Mouse (Mus musculus) heart, embryonic 12.5 days (tissue): ENCODE measurements at regions not wholly inside any gene's neighbourhood (a gene's known extent, or its start where the extent isn't known, plus 50 kb on each side); places are given as distances from the start of the nearest gene placed in this dataset.
"Not testable (repeated sequence)": the region's sequence is repeated elsewhere in the genome, so short reads cannot be mapped to it uniquely, and the experiment has no call there.

ENCODE experiments used
- ATAC-seq: fragments of 200-750 bp; cut with Nextera tagmentation; 2 replicates; pipeline ENCODE4 v1.8.0; 2017; ENCODE audit warnings: moderate TSS enrichment, moderate library complexity; ENCODE audit not compliant: insufficient number of reproducible peaks, low FRiP score
- H3K27ac ChIP-seq: fragments of 300-500 bp; sonication (generic); 2 replicates; pipeline ENCODE4 v1.5.1; 2016; ENCODE audit warnings: mild to moderate bottlenecking, moderate library complexity; ENCODE audit not compliant: poor library complexity, severe bottlenecking
- H3K27me3 ChIP-seq: fragments of 300-500 bp; sonication (generic); replicated peaks from 2 replicates; pipeline ENCODE4 v1.6.1; 2016; ENCODE audit warnings: mild to moderate bottlenecking, moderate library complexity
- H3K36me3 ChIP-seq: fragments of 300-500 bp; sonication (generic); 2 replicates; pipeline ENCODE4 v1.6.1; 2016; ENCODE audit warnings: mild to moderate bottlenecking, moderate library complexity
- H3K4me1 ChIP-seq: fragments of 300-500 bp; sonication (generic); replicated peaks from 2 replicates; pipeline ENCODE4 v1.6.1; 2016; ENCODE audit warnings: mild to moderate bottlenecking
- H3K4me2 ChIP-seq: fragments of 300-500 bp; sonication (generic); 2 replicates; pipeline ENCODE4 v1.6.1; 2016; ENCODE audit warnings: mild to moderate bottlenecking, moderate library complexity
- H3K4me3 ChIP-seq: fragments of 300-500 bp; sonication (generic); 2 replicates; pipeline ENCODE4 v1.5.1; 2016; ENCODE audit warnings: mild to moderate bottlenecking
- H3K9ac ChIP-seq: fragments of 300-500 bp; sonication (generic); 2 replicates; pipeline ENCODE4 v1.6.1; 2016; ENCODE audit warnings: mild to moderate bottlenecking, moderate library complexity
- H3K9me3 ChIP-seq: fragments of 300-500 bp; sonication (generic); replicated peaks from 2 replicates; pipeline ENCODE4 v1.6.1; 2016; ENCODE audit warnings: mild to moderate bottlenecking, moderate library complexity
- WGBS: fragments of 180-500 bp; shearing (Covaris S2); methylation state at CpG from one replicate; pipeline ENCODE4 v1.1.7; 2016; 5-methylcytosine and 5-hydroxymethylcytosine counted together

- H3K9ac ChIP-seq: no peak overlapping the region
- H3K27me3 ChIP-seq: no peaks in the 10 kb centered on the region
- no peak overlapping the region for H3K27ac ChIP-seq
- H3K4me2 ChIP-seq: no peak overlapping the region
- H3K36me3 ChIP-seq: no peaks in the 10 kb centered on the region
- 82% methylated on average over 7 of the region's 7 CpGs for WGBS
- H3K4me3 ChIP-seq: no peak overlapping the region
- H3K4me1 ChIP-seq: no peaks in the 10 kb centered on the region
- no peaks in the 10 kb centered on the region for H3K9me3 ChIP-seq
- ATAC-seq: no peak
Observed at GRCm38 (mm10) chr15:38129330-38129729, 704.0 kb downstream of the 4930447A16Rik start.

- H3K27ac ChIP-seq: no peak overlapping the region
- 74% methylated on average over 8 of the region's 8 CpGs for WGBS
- H3K4me1 ChIP-seq: no peaks in the 10 kb centered on the region
- ATAC-seq: no peak
- H3K9ac ChIP-seq: no peak overlapping the region
- H3K27me3 ChIP-seq: no peaks in the 10 kb centered on the region
- H3K4me2 ChIP-seq: no peak overlapping the region
- H3K4me3 ChIP-seq: no peak overlapping the region
- H3K9me3 ChIP-seq: no peaks in the 10 kb centered on the region
- no peaks in the 10 kb centered on the region for H3K36me3 ChIP-seq
Observed at GRCm38 (mm10) chr15:38129861-38130631, 704.7 kb downstream of the 4930447A16Rik start.

- WGBS: 85% methylated on average over 2 of the region's 2 CpGs
- no peaks in the 10 kb centered on the region for H3K9me3 ChIP-seq
- no peak overlapping the region for H3K9ac ChIP-seq
- no peak overlapping the region for H3K4me3 ChIP-seq
- H3K4me2 ChIP-seq: no peak overlapping the region
- H3K4me1 ChIP-seq: no peaks in the 10 kb centered on the region
- H3K27me3 ChIP-seq: no peaks in the 10 kb centered on the region
- ATAC-seq: no peak
- no peaks in the 10 kb centered on the region for H3K36me3 ChIP-seq
- no peak overlapping the region for H3K27ac ChIP-seq
Observed at GRCm38 (mm10) chr15:38130632-38131028, 705.3 kb downstream of the 4930447A16Rik start.

- H3K9me3 ChIP-seq: peaks cover 15% of the 10 kb centered on the region
- WGBS: 75% methylated on average over 1 of the region's 1 CpGs
- no peak overlapping the region for H3K27ac ChIP-seq
- no peaks in the 10 kb centered on the region for H3K4me1 ChIP-seq
- no peak for ATAC-seq
- H3K36me3 ChIP-seq: no peaks in the 10 kb centered on the region
- H3K4me3 ChIP-seq: no peak overlapping the region
- H3K9ac ChIP-seq: no peak overlapping the region
- no peak overlapping the region for H3K4me2 ChIP-seq
- no peaks in the 10 kb centered on the region for H3K27me3 ChIP-seq
Observed at GRCm38 (mm10) chr15:38139639-38140038, 714.3 kb downstream of the 4930447A16Rik start.

- H3K9ac ChIP-seq: no peak overlapping the region
- no peaks in the 10 kb centered on the region for H3K36me3 ChIP-seq
- H3K4me1 ChIP-seq: no peaks in the 10 kb centered on the region
- H3K27ac ChIP-seq: no peak overlapping the region
- ATAC-seq: no peak
- no peaks in the 10 kb centered on the region for H3K27me3 ChIP-seq
- 63% methylated on average over 2 of the region's 2 CpGs for WGBS
- H3K4me3 ChIP-seq: no peak overlapping the region
- H3K9me3 ChIP-seq: peaks cover 5% of the 10 kb centered on the region
- H3K4me2 ChIP-seq: no peak overlapping the region
Observed at GRCm38 (mm10) chr15:38143495-38143894, 718.1 kb downstream of the 4930447A16Rik start.

GRCm38 (mm10) chr15:38151654-38152053 lies 726.3 kb downstream of the 4930447A16Rik start:
- WGBS: 69% methylated on average over 4 of the region's 4 CpGs
- no peak overlapping the region for H3K4me2 ChIP-seq
- no peak overlapping the region for H3K9ac ChIP-seq
- H3K27ac ChIP-seq: no peak overlapping the region
- no peak overlapping the region for H3K4me3 ChIP-seq
- peaks cover 3% of the 10 kb centered on the region; the same call in 1 of the 2 replicates for H3K27me3 ChIP-seq
- H3K9me3 ChIP-seq: 0 out of 2 replicates have a peak, but pooled peaks cover 8% of the 10 kb centered on the region
- H3K4me1 ChIP-seq: no peaks in the 10 kb centered on the region
- no peak for ATAC-seq
- H3K36me3 ChIP-seq: no peaks in the 10 kb centered on the region

GRCm38 (mm10) chr15:38153821-38154220 lies 728.5 kb downstream of the 4930447A16Rik start:
- not testable (repeated sequence) for H3K36me3 ChIP-seq, H3K9ac ChIP-seq, H3K4me1 ChIP-seq, H3K4me2 ChIP-seq, H3K4me3 ChIP-seq, H3K27ac ChIP-seq, ATAC-seq, H3K9me3 ChIP-seq
- H3K27me3 ChIP-seq: peaks cover 13% of the 10 kb centered on the region

GRCm38 (mm10) chr15:38159161-38159560 lies 733.8 kb downstream of the 4930447A16Rik start:
- Histone ChIP-seq H3K27ac (no peak overlapping the region), H3K4me1 (no peaks in the 10 kb centered on the region), H3K9me3 (no peaks in the 10 kb centered on the region), H3K4me2 (no peak overlapping the region), H3K36me3 (no peaks in the 10 kb centered on the region), H3K9ac (no peak overlapping the region), H3K4me3 (no peak overlapping the region), H3K27me3 (peaks cover 54% of the 10 kb centered on the region)
- 80% methylated on average over 2 of the region's 2 CpGs for WGBS
- ATAC-seq: no peak

GRCm38 (mm10) chr15:38163721-38164120 lies 738.4 kb downstream of the 4930447A16Rik start:
- Histone ChIP-seq H3K27ac (no peak overlapping the region), H3K4me3 (no peak overlapping the region), H3K27me3 (peaks cover 55% of the 10 kb centered on the region), H3K9ac (no peak overlapping the region), H3K36me3 (no peaks in the 10 kb centered on the region), H3K4me1 (peaks cover 30% of the 10 kb centered on the region), H3K4me2 (no peak overlapping the region), H3K9me3 (no peaks in the 10 kb centered on the region)
- 35% methylated on average over 6 of the region's 6 CpGs for WGBS
- no peak for ATAC-seq

GRCm38 (mm10) chr15:38164848-38165247 lies 739.5 kb downstream of the 4930447A16Rik start:
- no peak overlapping the region for H3K27ac ChIP-seq
- H3K27me3 ChIP-seq: peaks cover 48% of the 10 kb centered on the region
- H3K9ac ChIP-seq: no peak overlapping the region
- no peak overlapping the region for H3K4me2 ChIP-seq
- no peak overlapping the region for H3K4me3 ChIP-seq
- H3K36me3 ChIP-seq: no peaks in the 10 kb centered on the region
- H3K4me1 ChIP-seq: peaks cover 37% of the 10 kb centered on the region
- WGBS: 84% methylated on average over 1 of the region's 1 CpGs
- H3K9me3 ChIP-seq: no peaks in the 10 kb centered on the region
- ATAC-seq: no peak

- H3K4me1 ChIP-seq: peaks cover 43% of the 10 kb centered on the region
- no peak overlapping the region for H3K4me3 ChIP-seq
- H3K9ac ChIP-seq: no peak overlapping the region
- 45% methylated on average over 7 of the region's 7 CpGs for WGBS
- no peaks in the 10 kb centered on the region for H3K36me3 ChIP-seq
- ATAC-seq: no peak
- H3K9me3 ChIP-seq: no peaks in the 10 kb centered on the region
- H3K27ac ChIP-seq: no peak overlapping the region
- peaks cover 41% of the 10 kb centered on the region for H3K27me3 ChIP-seq
- no peak overlapping the region for H3K4me2 ChIP-seq
Observed at GRCm38 (mm10) chr15:38165881-38166445, 740.6 kb downstream of the 4930447A16Rik start.
